Mouse (Mus musculus) ovary, postnatal 36 days (tissue): ENCODE data around the gene Ntn1.

Experiments used
- DNase-seq: peaks from one replicate; pipeline ENCODE4 v3.0.0; 2022; ENCODE audit warnings: low spot score, mixed read lengths

The Ntn1 gene

DNA sequence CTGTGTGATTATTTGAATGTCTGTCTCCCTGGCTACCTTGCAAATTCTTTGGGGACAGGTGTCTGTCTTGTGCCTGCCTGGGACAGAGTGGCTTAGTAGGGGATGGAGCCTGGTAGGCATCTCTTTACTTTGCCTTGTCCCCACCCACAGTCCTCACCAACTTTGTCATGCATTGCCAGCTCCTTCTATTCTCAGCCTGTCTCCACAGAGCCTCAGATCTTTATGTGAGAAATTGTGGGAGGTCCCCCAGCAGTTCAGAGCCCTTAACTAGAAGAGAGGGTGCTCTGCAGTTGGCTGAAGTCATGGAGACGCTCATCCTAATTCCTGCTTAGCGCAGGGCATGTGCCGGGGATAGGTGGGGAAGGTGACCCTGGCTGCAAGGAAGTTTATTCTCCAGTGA, 215.0 kb downstream of the Ntn1 start:
- DNase-seq: no peak

GRCm38 (mm10) chr11:68177415-68177814, 223.2 kb downstream of the Ntn1 start:
- DNase-seq: no peak

GRCm38 (mm10) chr11:68176550-68176949, 224.1 kb downstream of the Ntn1 start:
- no peak for DNase-seq

- DNase-seq: no peak
These were observed 228.0 kb downstream of the Ntn1 start for GRCm38 (mm10) chr11:68172648-68173045.

GRCm38 (mm10) chr11:68171973-68172647, 228.5 kb downstream of the Ntn1 start:
- no peak for DNase-seq

DNA sequence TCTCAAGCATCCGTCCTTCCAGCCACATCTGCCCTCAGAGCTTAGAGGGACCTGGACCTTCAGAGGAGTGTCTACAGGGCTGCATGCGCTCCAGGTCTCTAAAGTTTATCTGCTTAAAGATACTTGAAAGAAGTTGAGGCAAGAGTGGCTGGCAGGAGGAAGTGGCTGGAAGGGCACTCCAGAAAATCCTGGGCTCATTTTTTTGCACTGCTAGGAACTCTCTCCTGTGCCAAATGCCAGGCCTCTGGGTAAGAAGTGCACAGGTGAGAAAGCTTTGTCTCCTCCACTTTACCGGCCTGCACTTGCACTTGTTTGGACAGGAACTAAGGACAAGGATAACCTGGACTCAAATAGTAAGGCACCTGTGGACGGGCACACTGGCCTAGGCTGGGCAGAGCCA, 232.2 kb downstream of the Ntn1 start:
- no peak for DNase-seq

DNA sequence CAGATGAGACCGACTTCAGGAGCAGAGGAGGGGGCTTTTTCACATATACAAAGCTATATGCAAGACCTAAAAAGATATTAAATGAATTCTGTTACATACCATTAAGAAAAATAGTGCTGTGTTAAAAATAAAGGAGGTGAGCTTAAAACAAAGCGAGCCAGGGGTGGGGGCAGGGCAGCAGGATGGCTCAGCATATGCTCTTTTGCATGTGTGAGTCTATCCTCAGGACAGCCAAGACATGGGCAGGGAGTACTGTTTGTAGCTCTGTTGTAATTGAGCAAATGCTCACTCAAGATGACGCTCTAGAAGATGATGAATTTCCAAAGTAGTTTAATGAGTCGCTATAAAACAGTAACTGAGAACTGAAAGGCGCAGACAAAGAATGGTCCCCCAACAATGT, 236.2 kb downstream of the Ntn1 start:
- DNase-seq: no peak

GRCm38 (mm10) chr11:68159867-68160266, 240.8 kb downstream of the Ntn1 start:
- DNase-seq: no peak
